Comparison of ENCODE assay signal across 10 mouse cellular contexts in the genomic region with DNA sequence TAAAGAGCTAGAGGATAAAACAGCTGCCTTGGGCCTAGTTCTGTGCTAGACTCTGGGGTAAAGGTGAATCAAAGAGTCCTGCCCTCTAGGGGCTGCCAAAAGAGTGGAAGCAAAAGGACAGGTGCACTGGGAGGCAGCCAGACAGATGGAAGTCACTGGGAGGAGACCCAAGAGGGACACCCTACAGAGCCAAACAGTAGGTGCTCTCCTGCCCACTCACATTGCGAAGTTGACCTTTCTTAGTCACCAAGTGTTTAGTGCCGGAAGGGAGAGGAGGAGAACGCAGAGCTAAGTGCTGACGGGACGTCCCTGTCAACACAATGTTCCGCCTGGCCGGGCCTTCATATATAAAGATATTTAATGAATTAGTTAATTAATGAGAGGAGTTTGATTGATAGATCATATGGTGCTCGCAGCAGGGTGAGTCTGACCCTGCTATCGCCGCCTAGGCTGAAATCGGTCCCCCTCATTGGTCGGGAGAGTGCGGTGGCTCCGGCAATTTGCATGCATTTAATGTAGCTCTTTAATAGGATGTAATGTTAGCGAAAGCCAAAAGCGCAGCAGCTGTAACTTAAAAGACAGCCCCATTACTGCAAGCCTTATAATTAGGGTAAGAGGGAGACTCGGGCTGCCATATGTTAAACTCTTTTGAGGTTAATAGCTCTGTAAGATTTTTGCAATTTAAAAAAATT.
A peak's percentile ranks its signal among the peaks of the same experiment; 100 is the strongest.
DNase-seq lines count a peak whose midpoint lies in the region; ATAC-seq and TF ChIP-seq lines count a peak whose summit lies in the region.
"Had no signal": no experiment of that assay in that cellular context is flagged by ENCODE, and none has a peak within 500 bp of the region (broad histone marks: within the 10 kb centered on the region; RNA-seq: fewer than 3 reads in every experiment).

No protein-coding gene starts in this region.

- peaks cover 53% of the 10 kb centered on the region for H3K27me3 ChIP-seq in forebrain, embryonic 12.5 days
- H3K27me3 ChIP-seq in limb, embryonic 11.5 days (ENCODE audit: control insufficient read depth, insufficient read depth, low read length) = no peaks in the 10 kb centered on the region

- WGBS in forebrain, embryonic 12.5 days = 6% methylated on average over 17 of the region's 17 CpGs
- WGBS in limb, embryonic 11.5 days = 9% methylated on average over 17 of the region's 17 CpGs

- H3K4me2 ChIP-seq in forebrain, embryonic 12.5 days = peak overlapping the region; percentile 56
- peak overlapping the region; percentile 53 for H3K4me2 ChIP-seq in limb, embryonic 11.5 days (ENCODE audit: low read depth, severe bottlenecking)

- H3K9me3 ChIP-seq in forebrain, embryonic 12.5 days = no peaks in the 10 kb centered on the region
- H3K9me3 ChIP-seq in limb, embryonic 11.5 days (ENCODE audit: control insufficient read depth, low read length) = no peaks in the 10 kb centered on the region

- no peak overlapping the region for H3K27ac ChIP-seq in left cerebral cortex, adult 2 months
- H3K27ac ChIP-seq in forebrain, embryonic 12.5 days = peak overlapping the region; percentile 72; the same call in 1 of the 2 replicates
- no peak overlapping the region for H3K27ac ChIP-seq in limb, embryonic 11.5 days (replicated peaks; ENCODE audit: low read depth, low read length)

- DNase-seq in left cerebral cortex, adult 2 months (ENCODE audit: extremely low spot score in 1 of 2, low spot score in 2 of 2) = no peak
- DNase-seq in left cerebral cortex, adult 11 months (ENCODE audit: low spot score) = no peak
- DNase-seq in limb, embryonic 11.5 days (ENCODE audit: low spot score) = peak; percentile 48
- peak; percentile 72 for DNase-seq in retina, embryonic 14.5 days (ENCODE audit: low spot score)
- DNase-seq in thymus, adult 18-20 months = no peak
- no peak for DNase-seq in kidney, adult 18-20 months
- DNase-seq: adrenal gland, adult 2 months; kidney, adult 8-10 months had no signal

- peak overlapping the region; percentile 40 for H3K4me3 ChIP-seq in left cerebral cortex, adult 2 months
- H3K4me3 ChIP-seq in forebrain, embryonic 12.5 days (replicated peaks) = peak overlapping the region; percentile 29
- H3K4me3 ChIP-seq in limb, embryonic 11.5 days (ENCODE audit: low read depth, low read length) = peak overlapping the region; percentile 12

- intact Hi-C loops in left cerebral cortex, adult 2 months (cut with DNase I) = no loop called here

- H3K4me1 ChIP-seq in forebrain, embryonic 12.5 days = peaks cover 44% of the 10 kb centered on the region
- H3K4me1 ChIP-seq in limb, embryonic 11.5 days (ENCODE audit: control insufficient read depth, insufficient read depth, low read length) = peaks cover 13% of the 10 kb centered on the region

- peak; percentile 78 for ATAC-seq in forebrain, embryonic 12.5 days (ENCODE audit: low FRiP score)
- no peak for ATAC-seq in limb, embryonic 11.5 days (ENCODE audit: insufficient number of reproducible peaks, low FRiP score, low TSS enrichment, low read depth)
- ATAC-seq in megakaryocyte progenitor cell, adult 5-6 weeks (replicated peaks; ENCODE audit: poor library complexity) = no peak

- H3K36me3 ChIP-seq in forebrain, embryonic 12.5 days (replicated peaks) = no peaks in the 10 kb centered on the region
- H3K36me3 ChIP-seq in limb, embryonic 11.5 days (ENCODE audit: control insufficient read depth, insufficient read depth, low read length) = no peaks in the 10 kb centered on the region

- no peak overlapping the region for H3K9ac ChIP-seq in forebrain, embryonic 12.5 days
- no peak overlapping the region; the same call in 1 of the 2 replicates for H3K9ac ChIP-seq in limb, embryonic 11.5 days (ENCODE audit: low read length)

- TF ChIP-seq CTCF in left cerebral cortex, adult 2 months (IDR thresholded peaks at IDR 0.05) = no peak; the same call in 1 of the 2 replicates

Comparison
In these comparisons a context has a peak if more than half of its experiments do, and no peak if none do; other contexts are left out.
1. DNase-seq: peak in limb, embryonic 11.5 days (single experiment) and retina, embryonic 14.5 days (single experiment); none in left cerebral cortex, adult 2 months (0 of 2), left cerebral cortex, adult 11 months (single experiment), thymus, adult 18-20 months (0 of 2) and kidney, adult 18-20 months (single experiment).
2. Peak in every context shown above with its lines, with median percentiles within 50 percentile points of each other: H3K4me3 ChIP-seq.